Mouse (Mus musculus) kidney, postnatal 36 days (tissue): ENCODE data around the gene Ppip5k2.
"Not testable (repeated sequence)": the region's sequence is repeated elsewhere in the genome, so short reads cannot be mapped to it uniquely, and the experiment has no call there.

Experiments used
- DNase-seq, 2 experiments: peaks; one replicate each; pipeline ENCODE4 v3.0.0; 2021 to 2022; ENCODE audit warnings: mixed read lengths in 2 of 2

Ppip5k2 gene

GRCm38 (mm10) chr1:97769904-97770753 lies at the start of gene Ppip5k2, which contains the start of gene Gin1:
Ppip5k2 (minus strand) TSS chr1:97770411.
Gin1 (plus strand) TSS chr1:97770172.
- peak; percentile 96 to 97 for DNase-seq

- peak in 1 of 2 experiments; percentile 9 for DNase-seq
These were observed 39.2 kb upstream of the Ppip5k2 start for GRCm38 (mm10) chr1:97809255-97809912.

GRCm38 (mm10) chr1:97804520-97804919 lies 34.3 kb upstream of the Ppip5k2 start:
- DNase-seq: no peak

- DNase-seq: peak in 1 of 2 experiments; percentile 4
These were observed 32.1 kb upstream of the Ppip5k2 start for GRCm38 (mm10) chr1:97802207-97802902.

GRCm38 (mm10) chr1:97795936-97796335 lies 25.7 kb upstream of the Ppip5k2 start:
- DNase-seq: no peak

- no peak for DNase-seq
These were observed 23.9 kb upstream of the Ppip5k2 start for GRCm38 (mm10) chr1:97794110-97794509.

- DNase-seq: no peak
These were observed 18.3 kb upstream of the Ppip5k2 start for GRCm38 (mm10) chr1:97788490-97788889.

- DNase-seq: no peak
These were observed 17.5 kb upstream of the Ppip5k2 start for GRCm38 (mm10) chr1:97787674-97788073.

GRCm38 (mm10) chr1:97785685-97786393 lies 15.6 kb upstream of the Ppip5k2 start:
- DNase-seq: no peak

- no peak for DNase-seq
These were observed 14.7 kb upstream of the Ppip5k2 start for GRCm38 (mm10) chr1:97784928-97785327.

GRCm38 (mm10) chr1:97781674-97782073 lies 11.5 kb upstream of the Ppip5k2 start:
- DNase-seq: no peak

GRCm38 (mm10) chr1:97773973-97774372 lies 3.8 kb upstream of the Ppip5k2 start:
- no peak for DNase-seq

- no peak for DNase-seq
These were observed 3.2 kb upstream of the Ppip5k2 start for GRCm38 (mm10) chr1:97773362-97773761.

GRCm38 (mm10) chr1:97771727-97772126 lies 1.5 kb upstream of the Ppip5k2 start:
- DNase-seq: no peak

GRCm38 (mm10) chr1:97771118-97771517 lies 907 bp upstream of the Ppip5k2 start:
- no peak for DNase-seq

- peak in 1 of 2 experiments; percentile 36 for DNase-seq
These were observed 812 bp downstream of the Ppip5k2 start for GRCm38 (mm10) chr1:97769294-97769903.

GRCm38 (mm10) chr1:97768906-97769293 lies 1.3 kb downstream of the Ppip5k2 start:
- no peak for DNase-seq

GRCm38 (mm10) chr1:97768089-97768488 lies 2.1 kb downstream of the Ppip5k2 start:
- DNase-seq: no peak

GRCm38 (mm10) chr1:97765712-97766111 lies 4.5 kb downstream of the Ppip5k2 start:
- DNase-seq: not testable (repeated sequence)

- DNase-seq: no peak
These were observed 8.7 kb downstream of the Ppip5k2 start for GRCm38 (mm10) chr1:97761477-97761876.

GRCm38 (mm10) chr1:97760598-97760997 lies 9.6 kb downstream of the Ppip5k2 start:
- DNase-seq: no peak

GRCm38 (mm10) chr1:97759841-97760240 lies 10.4 kb downstream of the Ppip5k2 start:
- no peak for DNase-seq
